25 mouse cellular contexts compared by ENCODE assay signal in the genomic region with DNA sequence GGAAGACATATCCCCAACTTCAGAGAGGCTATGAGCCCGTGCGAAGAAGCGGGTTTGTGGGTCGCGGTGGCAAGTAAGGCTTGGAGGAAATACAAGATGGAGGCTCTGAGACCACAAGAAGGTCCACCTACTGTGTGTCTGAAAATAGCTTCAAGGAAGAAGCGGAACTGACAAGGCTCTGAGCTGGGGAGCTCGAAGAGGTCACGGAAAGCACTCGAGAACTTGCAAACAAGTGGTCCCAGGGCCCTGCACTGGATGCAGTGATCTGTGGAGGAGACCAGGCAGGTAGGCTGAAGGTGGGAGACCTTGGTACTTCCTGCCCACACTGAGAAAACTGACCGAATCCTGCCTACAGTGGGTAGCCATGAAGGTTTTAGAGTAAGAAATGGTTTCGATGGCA. TPM values are rescaled to one million over a fixed set of nuclear protein-coding genes. Genes with fewer than 3 reads are reported as not detected.
"Had no signal": no experiment of that assay in that cellular context is flagged by ENCODE, and none has a peak within 500 bp of the region (broad histone marks: within the 10 kb centered on the region; RNA-seq: fewer than 3 reads in every experiment).

No protein-coding gene starts in this region.

- DNase-seq: cerebellum, adult 2 months; cerebellum, adult 8-10 months; cerebellum, adult 9-10 months; cerebellum, adult 9-11 months; cerebellum, postnatal 25 days; cerebellum, postnatal 36 days; embryo, embryonic 11 days; forebrain, postnatal 0 days; gastrocnemius, adult 2 months; gastrocnemius, postnatal 10 days; gastrocnemius, postnatal 14 days; gastrocnemius, postnatal 25 days; gastrocnemius, postnatal 36 days had no signal

- ATAC-seq: forebrain, embryonic 13.5 days; forebrain, embryonic 15.5 days; forebrain, embryonic 16.5 days; forebrain, postnatal 0 days had no signal

- H3K4me2 ChIP-seq: embryonic facial prominence, embryonic 12.5 days; embryonic facial prominence, embryonic 13.5 days; embryonic facial prominence, embryonic 15.5 days; forebrain, embryonic 15.5 days had no signal

- H3K36me3 ChIP-seq: embryonic facial prominence, embryonic 10.5 days; embryonic facial prominence, embryonic 12.5 days; embryonic facial prominence, embryonic 13.5 days; embryonic facial prominence, embryonic 15.5 days; forebrain, embryonic 10.5 days; forebrain, embryonic 12.5 days; forebrain, embryonic 15.5 days had no signal

- H3K27me3 ChIP-seq: embryonic facial prominence, embryonic 12.5 days; embryonic facial prominence, embryonic 13.5 days; embryonic facial prominence, embryonic 15.5 days; forebrain, embryonic 12.5 days; forebrain, embryonic 13.5 days; forebrain, embryonic 15.5 days had no signal

- H3K9me3 ChIP-seq: embryonic facial prominence, embryonic 10.5 days; embryonic facial prominence, embryonic 12.5 days; embryonic facial prominence, embryonic 13.5 days; embryonic facial prominence, embryonic 15.5 days; forebrain, embryonic 10.5 days; forebrain, embryonic 12.5 days; forebrain, embryonic 13.5 days; forebrain, embryonic 15.5 days had no signal

- H3K27ac ChIP-seq: embryonic facial prominence, embryonic 10.5 days; embryonic facial prominence, embryonic 13.5 days; embryonic facial prominence, embryonic 15.5 days; forebrain, embryonic 12.5 days; gastrocnemius, adult 2 months; heart, adult 2 months had no signal

- H3K4me3 ChIP-seq: embryonic facial prominence, embryonic 10.5 days; embryonic facial prominence, embryonic 12.5 days; embryonic facial prominence, embryonic 13.5 days; embryonic facial prominence, embryonic 15.5 days; erythroblast, embryonic 14.5 days; forebrain, embryonic 10.5 days; forebrain, embryonic 12.5 days; forebrain, embryonic 13.5 days; forebrain, embryonic 15.5 days; gastrocnemius, adult 2 months; heart, adult 2 months had no signal

- H3K9ac ChIP-seq: embryonic facial prominence, embryonic 12.5 days; embryonic facial prominence, embryonic 13.5 days; embryonic facial prominence, embryonic 15.5 days; forebrain, embryonic 12.5 days; forebrain, embryonic 13.5 days; forebrain, embryonic 15.5 days; forebrain, postnatal 0 days had no signal

RNA-seq across cellular contexts. Expression of a gene that starts 22.5 kb away (rescaled TPM):
- total RNA-seq: common myeloid progenitor, adult 5-6 weeks had no signal
- polyA plus RNA-seq: erythroblast, embryonic 14.5 days had no signal
